In the genomic region with DNA sequence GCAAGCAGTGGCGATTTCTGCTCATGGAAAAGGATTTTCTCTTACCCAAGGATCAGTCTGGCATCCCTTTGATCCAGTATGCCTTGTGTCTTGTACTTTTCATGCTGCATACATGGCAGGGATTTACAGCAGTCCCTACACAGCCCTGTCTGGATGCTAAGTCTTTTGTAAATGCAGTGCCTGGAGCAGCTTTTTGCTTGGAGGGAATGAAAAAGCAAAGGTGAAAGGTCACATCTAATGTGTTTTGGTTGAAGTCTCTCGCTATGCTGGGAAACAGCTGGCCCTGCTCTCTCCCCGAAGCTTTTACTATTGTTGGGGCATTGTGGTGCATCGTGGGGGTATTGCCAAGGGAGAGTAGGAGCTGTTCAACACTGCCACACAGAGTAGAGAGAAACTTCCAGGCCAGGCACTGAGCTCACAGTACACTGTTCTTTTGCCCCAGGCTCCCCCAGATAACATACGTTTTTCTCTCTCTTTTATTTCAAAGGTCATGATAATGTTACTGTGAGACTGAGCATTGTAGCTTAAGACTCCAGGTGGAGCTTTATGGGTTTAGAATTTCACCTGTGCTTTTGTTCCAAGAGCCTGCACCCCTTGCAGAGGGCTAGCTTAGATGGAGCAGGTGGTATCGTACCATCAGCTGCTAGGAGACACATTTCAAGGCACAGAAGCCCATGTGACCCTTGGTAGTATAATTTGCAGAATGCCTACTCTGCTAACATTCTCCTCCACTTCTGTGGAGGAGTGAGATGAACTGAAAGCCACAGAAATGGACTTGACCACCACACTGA, we compare ENCODE assay signal across 12 mouse cellular contexts.
A peak's percentile ranks its signal among the peaks of the same experiment; 100 is the strongest.
DNase-seq lines count a peak whose midpoint lies in the region; ATAC-seq lines count a peak whose summit lies in the region.
"Had no signal": no experiment of that assay in that cellular context is flagged by ENCODE, and none has a peak within 500 bp of the region (broad histone marks: within the 10 kb centered on the region; RNA-seq: fewer than 3 reads in every experiment).

No protein-coding gene starts in this region.

- no peak overlapping the region for H3K4me2 ChIP-seq in forebrain, embryonic 16.5 days (ENCODE audit: low read length)
- no peak overlapping the region for H3K4me2 ChIP-seq in kidney, embryonic 14.5 days (replicated peaks; ENCODE audit: low read depth, low read length)
- H3K4me2 ChIP-seq in midbrain, embryonic 13.5 days (replicated peaks), result no peak overlapping the region

- H3K9ac ChIP-seq in forebrain, embryonic 16.5 days (replicated peaks; ENCODE audit: low read depth, low read length), result no peak overlapping the region
- no peak overlapping the region for H3K9ac ChIP-seq in kidney, embryonic 14.5 days (ENCODE audit: low read depth, low read length)
- no peak overlapping the region for H3K9ac ChIP-seq in midbrain, embryonic 13.5 days (replicated peaks)
- H3K9ac ChIP-seq: liver, postnatal 0 days had no signal

- H3K27ac ChIP-seq in forebrain, embryonic 10.5 days, result peak overlapping the region; percentile 60; the same call in 1 of the 2 replicates
- H3K27ac ChIP-seq in forebrain, embryonic 16.5 days (ENCODE audit: low read length), result no peak overlapping the region
- H3K27ac ChIP-seq in kidney, embryonic 14.5 days (ENCODE audit: low read depth, low read length), result 0 out of 2 replicates have a peak overlapping the region, but pooled peaks have one; percentile 24
- H3K27ac ChIP-seq in midbrain, embryonic 13.5 days, result peak overlapping the region; percentile 54
- H3K27ac ChIP-seq: heart, embryonic 10.5 days had no signal

- WGBS in forebrain, embryonic 10.5 days, result 25% methylated on average over 6 of the region's 6 CpGs
- 27% methylated on average over 6 of the region's 6 CpGs for WGBS in forebrain, embryonic 16.5 days
- 15% methylated on average over 6 of the region's 6 CpGs for WGBS in kidney, embryonic 14.5 days
- WGBS in midbrain, embryonic 13.5 days, result 17% methylated on average over 6 of the region's 6 CpGs

- no peaks in the 10 kb centered on the region for H3K9me3 ChIP-seq in forebrain, embryonic 10.5 days
- no peaks in the 10 kb centered on the region for H3K9me3 ChIP-seq in forebrain, embryonic 16.5 days (ENCODE audit: control insufficient read depth, low read length)
- no peaks in the 10 kb centered on the region for H3K9me3 ChIP-seq in kidney, embryonic 14.5 days (ENCODE audit: control insufficient read depth, low read length)
- H3K9me3 ChIP-seq in midbrain, embryonic 13.5 days, result no peaks in the 10 kb centered on the region
- H3K9me3 ChIP-seq: heart, embryonic 10.5 days had no signal

- DNase-seq in forebrain, embryonic 10.5 days (ENCODE audit: extremely low spot score, low spot score), result peak; percentile 20
- peak; percentile 82 for DNase-seq in embryo, embryonic 10.5 days (ENCODE audit: low spot score)
- no peak for DNase-seq in thymus, postnatal 25 days
- no peak for DNase-seq in heart, adult 18-20 months
- DNase-seq in Muller cell, postnatal 12 days (ENCODE audit: inconsistent ontology term), result no peak
- DNase-seq: adrenal gland, adult 8-10 months; cerebellum, adult 9-10 months; liver, postnatal 0 days had no signal

- H3K4me1 ChIP-seq in forebrain, embryonic 10.5 days, result peaks cover 71% of the 10 kb centered on the region
- H3K4me1 ChIP-seq in forebrain, embryonic 16.5 days (replicated peaks; ENCODE audit: control insufficient read depth, insufficient read depth, low read length), result peaks cover 24% of the 10 kb centered on the region
- peaks cover 10% of the 10 kb centered on the region for H3K4me1 ChIP-seq in kidney, embryonic 14.5 days (ENCODE audit: control insufficient read depth, insufficient read depth, low read length)
- peaks cover 51% of the 10 kb centered on the region for H3K4me1 ChIP-seq in midbrain, embryonic 13.5 days (replicated peaks)

- no peak for ATAC-seq in forebrain, embryonic 16.5 days
- ATAC-seq in kidney, embryonic 14.5 days (ENCODE audit: low FRiP score, low TSS enrichment), result peak; percentile 66; the same call in 1 of the 2 replicates
- peak; percentile 80 for ATAC-seq in midbrain, embryonic 13.5 days
- ATAC-seq: liver, postnatal 0 days had no signal

- peaks cover 4% of the 10 kb centered on the region; the same call in 1 of the 2 replicates for H3K27me3 ChIP-seq in forebrain, embryonic 10.5 days (ENCODE audit: poor library complexity, severe bottlenecking)
- no peaks in the 10 kb centered on the region for H3K27me3 ChIP-seq in forebrain, embryonic 16.5 days (replicated peaks; ENCODE audit: control insufficient read depth, insufficient read depth, low read length)
- H3K27me3 ChIP-seq in kidney, embryonic 14.5 days (ENCODE audit: control insufficient read depth, insufficient read depth, low read length), result no peaks in the 10 kb centered on the region
- no peaks in the 10 kb centered on the region for H3K27me3 ChIP-seq in midbrain, embryonic 13.5 days

- no peaks in the 10 kb centered on the region for H3K36me3 ChIP-seq in forebrain, embryonic 10.5 days (replicated peaks)
- H3K36me3 ChIP-seq in forebrain, embryonic 16.5 days (ENCODE audit: control insufficient read depth, insufficient read depth), result no peaks in the 10 kb centered on the region
- no peaks in the 10 kb centered on the region for H3K36me3 ChIP-seq in kidney, embryonic 14.5 days (ENCODE audit: control insufficient read depth, insufficient read depth, low read length)
- no peaks in the 10 kb centered on the region for H3K36me3 ChIP-seq in midbrain, embryonic 13.5 days
- H3K36me3 ChIP-seq: heart, embryonic 10.5 days had no signal

- no peak overlapping the region for H3K4me3 ChIP-seq in forebrain, embryonic 10.5 days
- H3K4me3 ChIP-seq in forebrain, embryonic 16.5 days (replicated peaks; ENCODE audit: low read length), result no peak overlapping the region
- no peak overlapping the region for H3K4me3 ChIP-seq in kidney, embryonic 14.5 days (ENCODE audit: low read length)
- H3K4me3 ChIP-seq in midbrain, embryonic 13.5 days (replicated peaks), result no peak overlapping the region
- H3K4me3 ChIP-seq: heart, embryonic 10.5 days had no signal

Comparison
In these comparisons a context has a peak if more than half of its experiments do, and no peak if none do; other contexts are left out.
1. DNase-seq: peak in forebrain, embryonic 10.5 days (single experiment) and embryo, embryonic 10.5 days (single experiment); none in thymus, postnatal 25 days (single experiment), heart, adult 18-20 months (0 of 2) and Muller cell, postnatal 12 days (single experiment).